Mouse (Mus musculus): Measurements from ENCODE around the gene Nudt3.
"Not testable (repeated sequence)": the region's sequence is repeated elsewhere in the genome, so short reads cannot be mapped to it uniquely, and the experiment has no call there.

Gene Nudt3

DNA sequence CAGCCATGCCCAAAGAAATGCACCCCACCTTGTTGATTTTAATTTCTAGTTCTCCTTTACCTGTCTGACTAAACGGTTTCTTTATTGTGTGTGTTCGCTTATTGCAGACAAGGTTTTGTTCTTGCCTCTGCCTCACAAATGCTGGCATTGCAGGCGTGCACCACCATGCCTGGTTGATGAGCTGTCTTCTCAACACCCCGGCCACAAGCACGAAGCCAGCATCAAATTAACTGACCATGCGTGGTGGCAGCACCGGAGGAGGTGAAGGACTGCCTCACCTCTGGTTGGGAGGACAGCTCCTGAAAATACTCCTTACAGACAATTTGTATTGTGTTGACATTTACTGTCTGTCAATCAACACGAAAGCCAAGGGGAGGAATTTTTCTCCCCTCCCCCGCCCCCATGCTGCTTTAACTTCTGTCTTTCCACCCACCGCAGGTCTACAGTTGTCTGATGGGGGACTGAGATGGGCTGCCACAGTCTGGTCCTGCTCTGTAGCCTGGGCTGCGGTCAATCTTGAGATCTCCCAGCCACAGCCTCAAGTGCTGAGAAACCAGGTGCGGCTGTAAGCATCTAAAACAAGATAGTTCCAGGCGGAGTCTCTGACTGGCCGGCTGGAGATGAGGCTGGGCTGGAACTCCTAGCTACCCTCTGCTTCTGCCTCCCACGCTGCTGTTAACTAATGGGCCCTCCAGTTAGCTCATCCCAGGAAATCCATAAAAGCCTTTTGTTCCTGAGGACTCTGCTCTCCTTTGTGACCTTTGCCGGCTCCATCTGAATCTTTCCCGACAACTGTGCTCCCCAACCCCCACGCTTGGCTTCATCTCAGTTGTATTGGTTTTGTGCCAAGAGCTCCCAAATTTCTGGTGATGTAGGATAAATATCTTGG lies 13.1 kb upstream of the Nudt3 start, which contains the start of gene Rps10:
Gene Rps10, minus strand, starts transcription at position 538 of the 889 bp plus-strand sequence.
- no peak for DNase-seq (ENCODE audit: extremely low read depth, insufficient read length, low spot score)

DNA sequence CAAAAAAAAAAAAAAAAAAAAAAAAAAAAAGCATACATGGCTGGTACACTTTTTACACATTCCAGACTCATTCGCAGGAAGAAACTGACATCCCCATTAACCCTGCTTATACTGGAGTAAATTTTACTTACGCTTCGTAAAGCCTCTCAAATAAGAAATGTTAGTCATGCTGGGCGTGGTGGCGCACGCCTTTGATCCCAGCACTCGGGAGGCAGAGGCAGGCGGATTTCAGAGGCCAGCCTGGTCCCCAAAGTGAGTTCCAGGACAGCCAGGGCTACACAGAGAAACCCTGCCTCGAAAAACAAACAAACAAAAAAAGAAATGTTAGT lies 12.2 kb upstream of the Nudt3 start:
- DNase-seq (ENCODE audit: extremely low read depth, insufficient read length, low spot score): not testable (repeated sequence)

DNA sequence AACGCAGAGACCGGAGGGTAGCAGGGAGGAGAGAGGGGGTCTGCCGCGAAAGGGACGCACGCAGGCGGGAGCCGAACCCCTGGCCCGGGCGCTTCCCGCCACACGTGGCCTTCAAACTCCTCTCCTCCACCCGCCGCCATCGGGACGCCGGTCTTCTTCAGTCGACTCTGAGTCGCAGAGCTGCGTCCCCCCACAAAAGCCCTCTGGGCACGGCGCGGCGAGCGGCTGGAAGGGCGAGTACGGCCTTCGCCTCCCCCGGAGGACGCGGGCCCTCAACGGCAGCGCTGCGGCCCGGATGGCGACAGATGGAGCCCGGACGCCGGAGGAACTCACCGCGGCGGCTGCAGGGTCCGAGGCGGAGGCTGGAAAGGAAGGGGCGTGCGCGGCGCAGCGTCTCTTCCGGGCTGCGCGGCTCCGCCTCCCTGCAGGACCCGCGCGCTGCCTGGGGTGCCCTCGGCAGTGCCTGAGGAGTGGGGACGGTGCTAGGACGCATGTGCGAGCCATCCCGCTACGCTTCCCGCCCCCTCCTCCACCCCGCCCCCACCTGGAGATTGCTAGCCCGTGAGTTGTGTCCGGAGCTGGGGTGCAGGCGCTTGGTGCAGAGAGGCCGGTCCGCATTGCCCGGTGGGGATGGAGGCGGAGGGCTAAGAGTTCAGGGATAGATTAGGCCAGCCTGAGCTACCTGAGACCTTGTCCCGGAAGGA lies 11.7 kb upstream of the Nudt3 start, which contains the start of gene RPS10-NUDT3:
Gene RPS10-NUDT3, minus strand, starts transcription at position 352 of the 704 bp plus-strand sequence.
- DNase-seq (ENCODE audit: extremely low read depth, insufficient read length, low spot score): peak; percentile 94

DNA sequence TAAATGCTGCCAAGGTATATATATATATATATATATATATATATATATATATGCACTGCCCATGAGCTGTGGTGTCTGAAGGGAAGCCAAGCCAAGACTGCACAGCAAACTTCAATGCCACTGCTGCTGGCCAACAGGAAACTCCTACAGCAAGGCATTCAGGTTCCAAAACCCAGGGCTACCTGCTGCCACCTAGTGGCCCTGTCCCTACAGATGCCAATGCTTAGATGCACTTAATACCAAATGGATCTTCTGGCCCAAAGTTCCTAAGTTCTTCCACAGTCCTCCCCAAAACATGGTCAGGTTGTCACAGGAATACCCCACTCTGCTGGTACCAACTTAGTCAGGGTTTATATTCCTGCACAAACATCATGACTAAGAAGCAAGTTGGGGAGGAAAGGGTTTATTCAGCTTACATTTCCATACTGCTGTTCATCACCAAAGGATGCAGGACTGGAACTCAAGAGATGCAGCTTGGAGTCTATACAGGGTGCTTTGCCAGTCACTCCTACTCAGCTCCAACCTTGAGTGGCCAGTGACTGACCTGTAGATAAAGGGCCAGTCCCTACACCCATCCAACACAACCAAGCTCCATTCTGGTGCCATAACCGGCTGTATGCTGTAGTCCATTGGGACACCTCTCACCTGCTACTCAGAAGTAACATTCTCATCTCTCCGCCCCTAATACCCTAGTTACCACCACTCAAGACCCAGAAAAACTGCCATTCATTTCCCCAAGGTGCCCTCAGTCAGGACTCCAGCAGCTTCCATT lies 6.1 kb upstream of the Nudt3 start:
- peak; percentile 62 for DNase-seq (ENCODE audit: extremely low read depth, insufficient read length, low spot score)

DNA sequence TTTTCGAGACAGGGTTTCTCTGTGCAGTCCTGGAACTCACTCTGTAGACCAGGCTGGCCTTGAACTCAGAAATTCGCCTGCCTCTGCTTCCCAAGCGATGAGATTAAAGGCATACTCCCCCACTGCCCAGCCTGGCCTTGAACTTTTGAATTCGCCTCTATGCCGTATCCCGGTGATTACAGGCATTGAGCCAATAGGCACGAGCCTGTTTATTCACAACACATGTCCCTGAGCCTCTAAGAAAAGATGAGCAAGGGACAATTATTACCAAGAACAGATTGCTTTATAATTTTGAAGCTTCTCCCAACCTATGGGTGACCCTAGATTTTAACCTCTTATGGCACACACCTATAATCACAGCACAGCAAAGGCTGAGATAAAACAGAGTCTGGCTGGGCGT lies 5.1 kb upstream of the Nudt3 start:
- no peak for DNase-seq (ENCODE audit: extremely low read depth, insufficient read length, low spot score)

- no peak for DNase-seq (ENCODE audit: extremely low read depth, insufficient read length, low spot score)
Observed at GRCm38 (mm10) chr17:27627451-27627850, 4.2 kb upstream of the Nudt3 start.

DNA sequence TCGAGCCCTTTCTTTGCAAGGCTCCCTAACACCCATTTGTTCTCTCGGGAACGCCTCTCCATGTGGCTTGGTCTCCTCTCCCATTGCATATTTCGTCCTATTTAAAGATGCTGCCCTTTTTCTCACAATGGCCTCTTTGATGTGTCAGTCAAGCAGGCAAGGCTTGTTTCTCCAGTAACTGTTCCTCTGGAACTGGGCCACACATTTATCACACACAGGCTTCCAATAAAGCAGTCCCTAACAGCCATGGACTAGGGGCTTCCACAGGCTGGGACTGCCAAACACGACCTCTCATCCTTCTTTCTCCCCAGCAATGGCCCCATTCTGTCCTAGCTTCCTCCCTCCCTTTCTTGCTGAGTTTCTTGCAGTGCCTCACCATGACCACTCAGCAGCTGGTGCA lies 3.4 kb upstream of the Nudt3 start:
- no peak for DNase-seq (ENCODE audit: extremely low read depth, insufficient read length, low spot score)

DNA sequence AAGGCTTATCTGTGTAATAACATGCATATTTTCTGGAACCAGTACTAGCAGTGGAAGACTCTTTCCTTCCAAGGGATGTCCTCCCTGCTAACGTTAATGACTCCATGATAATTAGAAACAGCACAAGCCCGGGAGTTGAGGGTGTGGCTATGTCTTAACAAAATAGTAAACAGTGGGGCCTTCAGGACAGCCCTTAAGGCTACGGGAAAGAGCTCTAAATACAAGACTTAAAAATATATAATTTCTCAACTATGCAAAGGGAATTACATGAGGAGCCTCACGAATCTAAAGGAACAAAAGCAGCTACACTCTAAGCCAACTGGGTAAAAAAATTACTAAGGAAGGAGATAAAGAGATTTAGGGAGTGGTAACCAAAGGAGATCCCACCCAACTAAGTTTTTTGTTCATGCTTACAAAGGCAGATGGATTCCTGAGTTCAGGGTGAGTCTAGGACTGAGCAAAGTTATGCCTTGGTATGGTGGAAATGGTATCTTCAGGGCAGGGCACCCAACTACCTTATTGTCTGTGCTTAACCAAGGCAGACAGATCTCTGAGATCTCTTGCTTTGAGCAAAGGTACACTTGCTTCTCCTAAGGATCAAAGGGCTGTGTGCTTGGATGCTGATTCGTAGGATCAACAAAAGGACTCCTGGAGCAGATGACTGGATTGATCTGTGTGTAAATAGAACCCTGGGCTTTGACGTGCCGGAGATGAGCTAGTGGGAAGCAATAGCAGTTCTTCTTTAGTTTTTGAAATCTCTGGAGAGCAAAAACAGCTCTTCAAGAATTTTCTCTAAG lies 2.4 kb upstream of the Nudt3 start:
- DNase-seq (ENCODE audit: extremely low read depth, insufficient read length, low spot score): no peak

GRCm38 (mm10) chr17:27622611-27623359 lies 510 bp downstream of the Nudt3 start:
- peak; percentile 77 for DNase-seq (ENCODE audit: extremely low read depth, insufficient read length, low spot score)

- peak; percentile 56 for DNase-seq (ENCODE audit: extremely low read depth, insufficient read length, low spot score)
Observed at GRCm38 (mm10) chr17:27621705-27622531, 1.4 kb downstream of the Nudt3 start.

DNA sequence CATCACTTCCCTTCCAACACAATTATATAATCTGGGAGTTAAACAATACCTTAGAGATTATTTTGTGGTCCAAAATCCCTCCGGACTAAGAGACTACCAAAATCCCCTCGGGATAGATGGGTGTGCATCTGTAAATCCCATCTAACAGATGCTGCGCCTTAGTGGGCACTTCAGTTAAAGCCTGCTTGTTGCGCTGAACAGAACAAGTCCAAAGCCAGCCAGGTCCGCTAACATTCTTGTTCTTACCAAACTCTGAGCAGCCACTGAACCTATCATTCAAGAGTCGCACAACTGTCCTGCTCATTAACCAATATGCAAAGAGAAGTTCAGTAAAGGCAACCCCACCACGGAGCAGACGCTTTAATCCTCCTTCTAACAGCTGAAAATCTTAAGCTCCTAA lies 2.1 kb downstream of the Nudt3 start:
- no peak for DNase-seq (ENCODE audit: extremely low read depth, insufficient read length, low spot score)

DNA sequence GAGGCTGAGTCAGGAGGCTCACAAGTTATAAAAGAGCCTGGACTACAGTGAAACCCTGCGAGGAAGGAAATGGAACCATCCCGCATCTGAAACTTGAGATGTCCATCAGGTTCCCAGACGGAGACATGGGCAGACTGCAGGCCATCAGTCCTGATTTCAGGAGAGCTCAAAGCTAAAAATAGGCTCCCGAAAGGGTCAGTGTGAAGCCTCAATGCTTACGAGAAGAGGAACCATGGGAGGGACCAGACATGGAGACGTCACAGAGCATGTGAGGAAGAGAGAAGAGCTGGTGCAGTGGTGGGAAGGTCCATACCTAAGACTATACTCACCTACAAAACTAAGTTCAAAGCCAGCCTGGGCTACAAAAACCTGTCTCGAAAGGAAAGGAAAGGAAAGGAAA lies 7.9 kb downstream of the Nudt3 start:
- DNase-seq (ENCODE audit: extremely low read depth, insufficient read length, low spot score): no peak

DNA sequence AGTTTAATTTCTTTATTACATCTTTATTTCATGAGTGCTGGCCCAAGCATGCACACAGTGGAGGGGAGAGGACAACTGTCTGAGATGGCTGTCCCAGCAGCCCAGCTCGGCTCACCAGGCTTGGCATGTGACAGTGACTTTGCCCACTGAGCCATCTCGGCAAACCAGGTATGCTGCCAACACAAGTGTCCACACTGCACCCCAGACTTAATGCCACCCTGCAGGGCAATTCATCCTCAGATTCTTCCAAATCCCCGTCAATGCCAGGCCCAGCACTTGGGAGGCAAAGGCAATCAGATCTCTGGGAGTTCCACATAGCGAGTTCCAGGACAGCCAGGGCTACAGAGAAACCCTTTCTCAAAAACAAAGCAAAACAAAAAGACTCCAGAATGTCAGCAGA lies 10.3 kb downstream of the Nudt3 start:
- DNase-seq (ENCODE audit: extremely low read depth, insufficient read length, low spot score): no peak

DNA sequence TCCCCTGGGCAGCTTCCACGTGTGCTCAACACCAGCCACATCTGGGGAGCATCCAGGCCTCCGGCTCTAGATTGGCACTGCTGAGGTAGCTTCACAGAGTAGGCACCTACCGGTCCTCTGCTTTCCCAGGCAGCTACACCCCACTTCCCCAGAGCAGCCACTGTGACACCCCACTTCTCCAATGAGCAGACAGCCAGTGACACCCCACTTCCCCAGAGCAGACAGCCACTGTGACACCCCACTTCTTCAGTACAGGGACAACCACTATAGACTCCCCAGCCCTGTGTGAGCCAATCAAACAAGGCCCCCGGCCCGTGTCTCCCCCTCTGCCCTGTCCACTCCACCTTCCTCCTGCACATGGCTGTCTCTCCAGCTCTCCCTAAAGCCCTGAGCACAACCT lies 11.3 kb downstream of the Nudt3 start:
- DNase-seq (ENCODE audit: extremely low read depth, insufficient read length, low spot score): no peak

DNA sequence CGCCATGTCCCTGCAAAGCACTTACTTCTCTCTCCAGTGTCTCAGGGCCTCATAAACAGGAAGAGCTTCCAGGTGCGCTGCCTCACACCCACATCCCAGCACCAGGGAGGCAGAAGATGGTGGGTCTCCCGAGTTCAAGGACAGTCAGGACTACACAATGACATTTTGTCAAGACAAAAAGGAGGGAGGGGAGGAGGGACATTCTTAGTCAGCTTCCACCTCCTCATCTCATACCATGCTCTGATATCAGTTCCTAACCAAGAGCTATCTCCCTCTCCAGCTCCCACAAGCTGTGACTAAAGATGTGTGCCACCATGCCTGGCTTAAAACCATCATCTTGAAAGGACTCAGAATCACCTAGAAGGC lies 11.8 kb downstream of the Nudt3 start:
- no peak for DNase-seq (ENCODE audit: extremely low read depth, insufficient read length, low spot score)

DNA sequence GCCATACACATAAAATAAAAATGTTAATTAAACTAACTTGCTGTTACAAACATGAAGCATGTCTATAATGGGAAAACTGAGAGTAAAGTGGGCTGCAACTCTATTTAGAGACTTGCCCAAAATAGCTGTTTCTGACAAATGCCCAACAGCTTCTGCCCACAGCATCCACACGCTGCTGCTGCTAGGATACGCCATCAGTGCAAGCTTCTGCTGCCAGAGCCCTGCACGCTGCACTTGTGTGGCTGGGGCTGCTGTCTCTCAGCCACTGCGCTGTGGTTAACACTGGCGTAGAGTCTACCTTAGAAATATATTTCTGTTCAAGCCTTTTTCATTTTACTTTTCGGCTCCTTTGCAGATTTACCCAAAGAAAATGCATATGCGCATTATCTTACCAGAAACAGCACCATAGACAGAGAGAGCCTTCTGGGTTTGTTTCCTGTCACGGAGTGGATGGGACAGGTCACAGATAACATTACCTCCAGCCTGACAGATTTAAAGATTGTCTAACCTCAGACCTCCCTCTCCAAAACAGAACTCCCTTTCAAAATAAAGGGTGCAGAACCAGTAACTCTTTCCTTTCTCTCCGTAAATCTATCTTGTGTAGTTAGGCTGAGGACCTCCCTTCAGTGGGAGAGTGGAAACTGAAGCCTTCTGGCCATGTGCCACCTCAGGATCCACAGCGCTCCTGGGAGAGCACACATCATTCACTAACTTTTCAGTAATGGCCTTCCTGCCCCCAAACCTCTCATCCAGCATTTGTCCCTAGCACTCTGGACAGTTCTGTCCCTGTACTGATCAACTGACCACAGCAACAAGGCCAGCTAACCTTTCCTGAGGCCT lies 12.4 kb downstream of the Nudt3 start:
- DNase-seq (ENCODE audit: extremely low read depth, insufficient read length, low spot score): no peak

DNA sequence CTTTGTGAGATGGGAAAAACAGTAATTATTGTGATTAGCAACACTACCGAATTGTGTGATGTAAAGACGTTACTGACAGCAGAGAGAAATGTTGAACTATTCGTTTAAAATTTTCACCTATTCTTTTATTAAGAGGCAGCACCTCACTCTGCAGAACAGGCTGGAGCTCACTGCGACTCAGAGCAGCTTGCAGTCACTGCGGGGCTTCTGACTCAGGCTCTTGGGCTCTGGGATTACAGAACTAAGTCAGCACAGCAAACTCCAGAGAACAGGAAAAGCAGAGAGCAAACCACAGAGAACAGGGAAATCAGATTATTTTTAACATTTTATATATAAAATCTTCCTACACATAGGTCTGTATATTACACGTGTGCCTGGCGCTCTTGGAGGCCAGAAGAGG lies 13.7 kb downstream of the Nudt3 start:
- no peak for DNase-seq (ENCODE audit: extremely low read depth, insufficient read length, low spot score)

Data from 3134 (cell line).